Mouse (Mus musculus) midbrain, postnatal 0 days (tissue): ENCODE data around the gene Kdr. TPM values are rescaled to one million over a fixed set of nuclear protein-coding genes. Genes with fewer than 3 reads are reported as not detected.

ENCODE experiments used
- ATAC-seq: fragments of 200-750 bp; cut with Nextera tagmentation; 2 replicates; pipeline ENCODE4 v1.8.0; 2017; ENCODE audit warnings: moderate number of reproducible peaks, mild to moderate bottlenecking, moderate TSS enrichment, moderate library complexity; ENCODE audit not compliant: low FRiP score
- DNase-seq: peaks from one replicate; pipeline ENCODE4 v3.0.0-alpha.2; 2015; ENCODE audit warnings: low spot score
- H3K27ac ChIP-seq: fragments of 300-500 bp; sonication (generic); 2 replicates; pipeline ENCODE4 v1.5.1; 2014; ENCODE audit warnings: low read depth, mild to moderate bottlenecking, low read length, mixed read lengths
- H3K27me3 ChIP-seq: fragments of 300-500 bp; sonication (generic); 2 replicates; pipeline ENCODE4 v1.6.1; 2014; ENCODE audit warnings: low read length, control low read depth, mixed read lengths; ENCODE audit not compliant: insufficient read depth
- H3K36me3 ChIP-seq: fragments of 300-500 bp; sonication (generic); 2 replicates; pipeline ENCODE4 v1.6.1; 2014; ENCODE audit warnings: low read length, control low read depth, mixed read lengths; ENCODE audit not compliant: insufficient read depth
- H3K4me1 ChIP-seq: fragments of 300-500 bp; sonication (generic); 2 replicates; pipeline ENCODE4 v1.6.1; 2014; ENCODE audit warnings: mild to moderate bottlenecking, control low read depth, antibody characterized with exemption, low read length, mixed read lengths; ENCODE audit not compliant: insufficient read depth
- H3K4me2 ChIP-seq: fragments of 300-500 bp; sonication (generic); 2 replicates; pipeline ENCODE4 v1.6.1; 2014; ENCODE audit warnings: low read depth, mild to moderate bottlenecking, low read length, mixed read lengths; ENCODE audit not compliant: poor library complexity, severe bottlenecking
- H3K4me3 ChIP-seq: fragments of 300-500 bp; sonication (generic); 2 replicates; pipeline ENCODE4 v1.5.1; 2014; ENCODE audit warnings: low read depth, mild to moderate bottlenecking, low read length, moderate library complexity
- H3K9ac ChIP-seq: fragments of 300-500 bp; sonication (generic); replicated peaks from 2 replicates; pipeline ENCODE4 v1.6.1; 2014; ENCODE audit warnings: mild to moderate bottlenecking, low read length, moderate library complexity, mixed read lengths; ENCODE audit not compliant: poor library complexity, severe bottlenecking
- H3K9me3 ChIP-seq: fragments of 300-500 bp; sonication (generic); 2 replicates; pipeline ENCODE4 v1.6.1; 2016; ENCODE audit warnings: low read length, control low read depth
- CTCF ChIP-seq: IDR thresholded peaks from 2 replicates; pipeline ENCODE4 v1.5.1; 2016; ENCODE audit warnings: antibody characterized with exemption, mild to moderate bottlenecking
- WGBS: fragments of 180-500 bp; shearing (Covaris S2); extraction: QIAGEN DNeasy Blood & Tissue Kit; methylation state at CpG from one replicate; pipeline ENCODE4 v1.1.7; 2014; 5-methylcytosine and 5-hydroxymethylcytosine counted together
- polyA plus RNA-seq: library from polyadenylated mRNA; unstranded; fragments of >200 nt; fragmentation: Nextera tagmentation; extraction: Ambion mirVana; gene quantifications from 2 replicates; pipeline ENCODE4 v1.2.1, GENCODE M21; 2015
- total RNA-seq: library from RNA; depleted of rRNA; stranded (reverse); fragments of >200 nt; gene quantifications from 2 replicates; pipeline ENCODE4 v1.2.3, GENCODE M21; 2014

Gene Kdr
- total and polyA plus RNA-seq, 2 experiments from 2014 or later = 11.6 to 19.1 TPM

GRCm38 (mm10) chr5:75943301-75943700 lies 35.0 kb downstream of the Kdr start:
- no peak for ATAC-seq
- WGBS = 98% methylated on average over 6 of the region's 6 CpGs

GRCm38 (mm10) chr5:75941775-75942580 lies 36.3 kb downstream of the Kdr start:
- DNase-seq = no peak
- Histone ChIP-seq H3K27ac (no peak overlapping the region), H3K4me1 (no peaks in the 10 kb centered on the region), H3K9ac (no peak overlapping the region), H3K4me3 (no peak overlapping the region), H3K4me2 (no peak overlapping the region), H3K27me3 (no peaks in the 10 kb centered on the region), H3K9me3 (no peaks in the 10 kb centered on the region), H3K36me3 (no peaks in the 10 kb centered on the region; the same call in 1 of the 2 replicates)
- WGBS = 30% methylated on average over 11 of the region's 11 CpGs
- ATAC-seq = no peak
- TF ChIP-seq CTCF = no peak

More at GRCm38 (mm10) chr5:75943301-75943700, 35.0 kb downstream of the Kdr start:
- DNase-seq = no peak
- Histone ChIP-seq H3K4me1 (no peaks in the 10 kb centered on the region), H3K4me3 (no peak overlapping the region), H3K9me3 (no peaks in the 10 kb centered on the region), H3K4me2 (no peak overlapping the region), H3K27me3 (no peaks in the 10 kb centered on the region), H3K9ac (no peak overlapping the region), H3K36me3 (no peaks in the 10 kb centered on the region; the same call in 1 of the 2 replicates), H3K27ac (no peak overlapping the region)
- no peak for TF ChIP-seq CTCF

- no peak for DNase-seq
- Histone ChIP-seq H3K27me3 (no peaks in the 10 kb centered on the region), H3K36me3 (no peaks in the 10 kb centered on the region; the same call in 1 of the 2 replicates), H3K9me3 (no peaks in the 10 kb centered on the region), H3K4me2 (no peak overlapping the region), H3K4me3 (no peak overlapping the region), H3K4me1 (no peaks in the 10 kb centered on the region), H3K27ac (no peak overlapping the region), H3K9ac (no peak overlapping the region)
- no peak for ATAC-seq
- TF ChIP-seq CTCF = no peak
- WGBS = 53% methylated on average over 8 of the region's 8 CpGs
These were observed 39.0 kb downstream of the Kdr start for GRCm38 (mm10) chr5:75939144-75939732.

GRCm38 (mm10) chr5:75938012-75938411 lies 40.2 kb downstream of the Kdr start:
- H3K9ac ChIP-seq = no peak overlapping the region
- ATAC-seq = no peak
- H3K36me3 ChIP-seq = no peaks in the 10 kb centered on the region; the same call in 1 of the 2 replicates
- H3K27me3 ChIP-seq = no peaks in the 10 kb centered on the region
- no peak overlapping the region for H3K4me3 ChIP-seq
- no peak for DNase-seq
- no peak for TF ChIP-seq CTCF
- 79% methylated on average over 4 of the region's 4 CpGs for WGBS
- H3K9me3 ChIP-seq = no peaks in the 10 kb centered on the region
- no peak overlapping the region for H3K27ac ChIP-seq
- no peaks in the 10 kb centered on the region for H3K4me1 ChIP-seq
- no peak overlapping the region for H3K4me2 ChIP-seq

- Histone ChIP-seq H3K4me2 (no peak overlapping the region), H3K4me1 (no peaks in the 10 kb centered on the region), H3K9ac (no peak overlapping the region), H3K9me3 (no peaks in the 10 kb centered on the region), H3K27me3 (no peaks in the 10 kb centered on the region), H3K36me3 (no peaks in the 10 kb centered on the region), H3K4me3 (no peak overlapping the region), H3K27ac (no peak overlapping the region)
- ATAC-seq = no peak
- DNase-seq = no peak
- 80% methylated on average over 6 of the region's 6 CpGs for WGBS
- TF ChIP-seq CTCF = no peak
These were observed 42.0 kb downstream of the Kdr start for GRCm38 (mm10) chr5:75936223-75936622.

GRCm38 (mm10) chr5:75935225-75935624 lies 43.0 kb downstream of the Kdr start:
- Histone ChIP-seq H3K27me3 (no peaks in the 10 kb centered on the region), H3K4me3 (no peak overlapping the region), H3K4me1 (no peaks in the 10 kb centered on the region), H3K4me2 (no peak overlapping the region), H3K9me3 (no peaks in the 10 kb centered on the region), H3K36me3 (no peaks in the 10 kb centered on the region), H3K9ac (no peak overlapping the region), H3K27ac (no peak overlapping the region)
- no peak for DNase-seq
- ATAC-seq = no peak
- TF ChIP-seq CTCF = no peak
- WGBS = 82% methylated on average over 8 of the region's 8 CpGs
